Mouse (Mus musculus) limb, embryonic 13.5 days (tissue): ENCODE results near the gene Kyat1. TPM values are rescaled to one million over a fixed set of nuclear protein-coding genes. Genes with fewer than 3 reads are reported as not detected.

ENCODE experiments used
- ATAC-seq: fragments of 200-750 bp; cut with Nextera tagmentation; 2 replicates; pipeline ENCODE4 v1.8.0; 2017; ENCODE audit warnings: low read depth, moderate number of reproducible peaks, moderate TSS enrichment; ENCODE audit not compliant: low FRiP score
- H3K27ac ChIP-seq: fragments of 300-500 bp; sonication (generic); 2 replicates; pipeline ENCODE4 v1.5.1; 2015; ENCODE audit warnings: inconsistent platforms, mild to moderate bottlenecking, moderate library complexity
- H3K27me3 ChIP-seq: fragments of 300-500 bp; sonication (generic); 2 replicates; pipeline ENCODE4 v1.6.1; 2015; ENCODE audit warnings: mild to moderate bottlenecking, inconsistent platforms
- H3K36me3 ChIP-seq: fragments of 300-500 bp; sonication (generic); 2 replicates; pipeline ENCODE4 v1.6.1; 2015; ENCODE audit warnings: inconsistent platforms, mild to moderate bottlenecking, moderate library complexity
- H3K4me1 ChIP-seq: fragments of 300-500 bp; sonication (generic); 2 replicates; pipeline ENCODE4 v1.6.1; 2015; ENCODE audit warnings: inconsistent platforms
- H3K4me2 ChIP-seq: fragments of 300-500 bp; sonication (generic); replicated peaks from 2 replicates; pipeline ENCODE4 v1.6.1; 2015; ENCODE audit warnings: inconsistent platforms, mild to moderate bottlenecking, moderate library complexity
- H3K4me3 ChIP-seq: fragments of 300-500 bp; sonication (generic); 2 replicates; pipeline ENCODE4 v1.5.1; 2015; ENCODE audit warnings: moderate library complexity, mild to moderate bottlenecking, inconsistent platforms
- H3K9ac ChIP-seq: fragments of 300-500 bp; sonication (generic); 2 replicates; pipeline ENCODE4 v1.6.1; 2015; ENCODE audit warnings: mild to moderate bottlenecking, inconsistent platforms
- H3K9me3 ChIP-seq: fragments of 300-500 bp; sonication (generic); 2 replicates; pipeline ENCODE4 v1.6.1; 2016; ENCODE audit warnings: inconsistent platforms
- WGBS: fragments of 180-500 bp; shearing (Covaris S2); methylation state at CpG from one replicate; pipeline ENCODE4 v1.1.7; 2015; 5-methylcytosine and 5-hydroxymethylcytosine counted together
- polyA plus RNA-seq: library from polyadenylated mRNA; unstranded; fragments of >200 nt; fragmentation: Nextera tagmentation; extraction: Ambion mirVana; gene quantifications from 2 replicates; pipeline ENCODE4 v1.2.1, GENCODE M21; 2015

Kyat1 gene
- polyA plus RNA-seq, 1 experiment from 2014 or later, result 7.8 TPM

- ATAC-seq, result no peak
- H3K27me3 ChIP-seq, result no peaks in the 10 kb centered on the region
- no peak within 1 kb of the TSS for H3K27ac ChIP-seq
- peak within 1 kb of the TSS; percentile 92 for H3K9ac ChIP-seq
- H3K4me3 ChIP-seq, result 0 out of 2 replicates have a peak within 1 kb of the TSS, but pooled peaks have one; percentile 89
- peak within 1 kb of the TSS; percentile 86 for H3K4me2 ChIP-seq
- H3K4me1 ChIP-seq, result peaks cover 47% of the 10 kb centered on the region
- H3K9me3 ChIP-seq, result no peaks in the 10 kb centered on the region
- peaks cover 54% of the 10 kb centered on the region for H3K36me3 ChIP-seq
- 90% methylated on average over 2 of the region's 2 CpGs for WGBS
These were observed 34.6 kb upstream of the Kyat1 start, which contains the start of gene Gm28035 for GRCm38 (mm10) chr2:30240267-30240666. TSS of gene Gm28035 (plus strand) at chr2:30240567.

DNA sequence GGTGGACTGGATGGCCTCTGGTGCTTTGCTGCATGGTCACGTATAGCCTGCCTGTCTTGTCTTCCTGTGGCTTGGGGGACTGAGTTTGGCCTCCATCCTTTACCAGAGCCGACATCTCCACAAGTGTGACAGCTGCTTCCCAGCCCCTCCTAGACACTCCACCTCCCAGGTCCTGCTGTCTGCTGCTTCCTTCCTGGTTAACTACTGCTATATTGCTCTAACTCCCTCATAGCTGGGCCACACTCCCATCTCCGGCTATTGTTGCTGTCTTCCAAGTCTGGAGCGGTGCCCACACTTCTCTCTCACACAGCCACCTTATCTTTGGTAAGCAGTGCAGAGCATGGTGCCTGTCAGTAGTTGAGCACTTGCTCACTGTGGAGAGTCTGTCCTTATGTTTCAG is 34.1 kb upstream of the Kyat1 start:
- H3K36me3 ChIP-seq, result peaks cover 50% of the 10 kb centered on the region
- H3K4me2 ChIP-seq, result peak overlapping the region; percentile 86
- WGBS, result 82% methylated on average over 4 of the region's 4 CpGs
- H3K4me3 ChIP-seq, result 0 out of 2 replicates have a peak overlapping the region, but pooled peaks have one; percentile 89
- H3K9me3 ChIP-seq, result no peaks in the 10 kb centered on the region
- no peaks in the 10 kb centered on the region for H3K27me3 ChIP-seq
- no peak overlapping the region for H3K27ac ChIP-seq
- peaks cover 46% of the 10 kb centered on the region for H3K4me1 ChIP-seq
- peak overlapping the region; percentile 92 for H3K9ac ChIP-seq
- no peak for ATAC-seq

DNA sequence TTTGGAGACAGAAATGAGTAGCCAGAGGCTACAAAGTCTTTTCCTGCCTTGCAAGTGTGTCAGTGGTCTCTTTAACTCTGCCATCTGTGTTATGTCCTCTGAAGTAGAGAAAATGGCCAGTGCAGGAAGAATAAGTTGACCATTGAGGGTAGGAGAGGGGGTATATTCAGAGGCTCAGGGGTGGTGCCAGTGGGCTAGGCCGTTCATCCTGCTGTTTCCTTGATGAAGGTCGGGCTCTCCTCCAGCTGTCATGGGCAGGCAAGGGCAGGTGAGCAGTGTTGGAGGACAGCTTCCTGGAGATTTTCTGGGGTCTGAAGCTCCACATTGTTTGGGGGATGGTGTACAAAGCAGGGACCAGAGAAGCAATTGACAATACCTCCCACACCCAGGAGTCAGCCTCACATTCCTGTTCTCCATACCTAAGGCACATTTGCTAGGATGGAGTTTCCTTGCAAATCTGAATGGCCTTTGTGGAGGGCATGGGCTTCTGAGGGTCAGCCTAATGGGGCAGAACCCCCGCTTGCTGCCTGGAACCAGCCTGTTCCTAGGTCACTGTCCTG is 33.3 kb upstream of the Kyat1 start:
- H3K27ac ChIP-seq, result no peak overlapping the region
- H3K4me3 ChIP-seq, result peak overlapping the region; percentile 89
- H3K27me3 ChIP-seq, result no peaks in the 10 kb centered on the region
- no peak for ATAC-seq
- H3K36me3 ChIP-seq, result peaks cover 43% of the 10 kb centered on the region
- H3K4me1 ChIP-seq, result peaks cover 38% of the 10 kb centered on the region
- WGBS, result 74% methylated on average over 3 of the region's 3 CpGs
- peak overlapping the region; percentile 92 for H3K9ac ChIP-seq
- H3K4me2 ChIP-seq, result peak overlapping the region; percentile 86
- no peaks in the 10 kb centered on the region for H3K9me3 ChIP-seq

GRCm38 (mm10) chr2:30237881-30238280 is 32.2 kb upstream of the Kyat1 start:
- H3K27ac ChIP-seq, result peak overlapping the region; percentile 89
- H3K36me3 ChIP-seq, result peaks cover 32% of the 10 kb centered on the region
- peak overlapping the region; percentile 86 for H3K4me2 ChIP-seq
- H3K27me3 ChIP-seq, result no peaks in the 10 kb centered on the region
- peak; percentile 89 for ATAC-seq
- H3K4me1 ChIP-seq, result peaks cover 35% of the 10 kb centered on the region
- WGBS, result under 1% methylated on average over 35 of the region's 42 CpGs
- peak overlapping the region; percentile 89 for H3K4me3 ChIP-seq
- H3K9ac ChIP-seq, result peak overlapping the region; percentile 92
- H3K9me3 ChIP-seq, result no peaks in the 10 kb centered on the region

DNA sequence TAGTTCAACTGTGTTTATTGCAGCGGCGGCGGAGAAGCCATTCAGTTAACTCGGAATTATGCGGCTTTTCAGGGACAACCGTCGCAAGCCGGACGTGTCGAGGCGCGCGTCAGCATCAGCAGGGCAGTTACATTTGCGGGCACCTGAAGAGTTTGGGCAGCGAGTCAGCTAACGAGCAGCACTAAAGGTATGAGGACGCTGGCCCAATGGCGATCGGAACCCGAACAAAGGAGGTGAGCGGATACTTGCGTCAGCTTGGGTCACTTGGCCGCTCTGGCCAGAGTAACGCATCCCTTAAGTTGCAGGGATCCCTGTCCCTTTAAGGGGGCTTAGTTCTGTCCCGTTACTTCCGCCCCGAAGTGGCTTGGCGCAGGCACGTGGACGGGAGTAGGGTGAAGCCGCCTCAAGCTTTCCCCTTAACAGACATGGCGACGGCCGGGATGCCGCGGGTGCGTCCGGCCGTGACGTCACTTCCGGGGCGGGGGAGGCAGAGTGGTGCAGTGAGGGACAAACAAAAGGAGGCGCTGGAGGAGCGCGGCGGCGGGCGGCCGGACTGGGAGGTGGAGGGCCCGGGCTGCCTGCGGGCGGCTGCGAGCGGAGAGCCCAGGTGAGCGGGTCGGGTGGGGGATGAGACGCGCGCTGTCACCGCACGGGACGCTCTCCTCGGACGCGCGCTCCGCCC is 31.7 kb upstream of the Kyat1 start, which contains the start of gene Lrrc8a:
Gene Lrrc8a, plus strand, starts transcription at position 517 of the 682 bp plus-strand sequence.
- no peaks in the 10 kb centered on the region for H3K27me3 ChIP-seq
- peak within 1 kb of the TSS; percentile 89 for H3K4me3 ChIP-seq
- peak within 1 kb of the TSS; percentile 92 for H3K9ac ChIP-seq
- peak within 1 kb of the TSS; percentile 89 for H3K27ac ChIP-seq
- H3K4me2 ChIP-seq, result peak within 1 kb of the TSS; percentile 86
- no peaks in the 10 kb centered on the region; the same call in 1 of the 2 replicates for H3K9me3 ChIP-seq
- ATAC-seq, result peak; percentile 97
- WGBS, result under 1% methylated on average over 67 of the region's 67 CpGs
- H3K4me1 ChIP-seq, result peaks cover 30% of the 10 kb centered on the region
- H3K36me3 ChIP-seq, result peaks cover 26% of the 10 kb centered on the region

GRCm38 (mm10) chr2:30236426-30237198 is 31.0 kb upstream of the Kyat1 start:
- H3K4me3 ChIP-seq, result peak overlapping the region; percentile 89
- H3K9me3 ChIP-seq, result no peaks in the 10 kb centered on the region; the same call in 1 of the 2 replicates
- no peak for ATAC-seq
- 5% methylated on average over 18 of the region's 18 CpGs for WGBS
- H3K27me3 ChIP-seq, result no peaks in the 10 kb centered on the region
- peak overlapping the region; percentile 86 for H3K4me2 ChIP-seq
- peak overlapping the region; percentile 77 for H3K9ac ChIP-seq
- H3K36me3 ChIP-seq, result peaks cover 20% of the 10 kb centered on the region
- H3K27ac ChIP-seq, result peak overlapping the region; percentile 89
- H3K4me1 ChIP-seq, result peaks cover 27% of the 10 kb centered on the region

DNA sequence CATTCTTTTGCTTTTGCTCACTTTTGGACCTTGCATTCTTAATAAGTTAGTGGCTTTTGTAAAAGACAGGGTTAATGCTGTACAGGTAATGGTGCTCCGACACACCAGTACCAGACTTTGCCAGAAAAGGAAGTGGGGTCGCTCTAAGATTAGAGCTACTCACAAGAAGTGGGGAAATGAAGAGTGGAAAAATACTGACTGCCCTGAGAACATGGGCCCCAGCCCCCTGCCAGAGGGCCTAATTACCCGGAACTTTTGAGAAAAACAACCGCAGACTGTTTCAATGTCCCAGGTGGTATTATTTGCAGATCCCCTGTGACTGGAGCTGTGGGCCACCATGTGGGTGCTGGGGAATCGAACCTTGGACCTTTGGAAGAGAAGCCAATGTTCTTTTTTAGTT is 29.9 kb upstream of the Kyat1 start:
- Histone ChIP-seq H3K27me3 (no peaks in the 10 kb centered on the region), H3K36me3 (peaks cover 10% of the 10 kb centered on the region), H3K4me3 (no peak overlapping the region), H3K9me3 (no peaks in the 10 kb centered on the region; the same call in 1 of the 2 replicates), H3K4me1 (peaks cover 27% of the 10 kb centered on the region), H3K9ac (no peak overlapping the region), H3K4me2 (no peak overlapping the region), H3K27ac (no peak overlapping the region)
- ATAC-seq, result no peak
- WGBS, result 74% methylated on average over 5 of the region's 5 CpGs

- H3K27ac ChIP-seq, result no peak overlapping the region
- no peak overlapping the region for H3K4me3 ChIP-seq
- 94% methylated on average over 5 of the region's 5 CpGs for WGBS
- H3K27me3 ChIP-seq, result no peaks in the 10 kb centered on the region
- no peaks in the 10 kb centered on the region for H3K9me3 ChIP-seq
- no peaks in the 10 kb centered on the region for H3K4me1 ChIP-seq
- no peak for ATAC-seq
- no peaks in the 10 kb centered on the region for H3K36me3 ChIP-seq
- no peak overlapping the region for H3K9ac ChIP-seq
- no peak overlapping the region for H3K4me2 ChIP-seq
These were observed 10.6 kb upstream of the Kyat1 start for GRCm38 (mm10) chr2:30216293-30216692.

GRCm38 (mm10) chr2:30215493-30215892 is 9.8 kb upstream of the Kyat1 start:
- Histone ChIP-seq H3K9ac (no peak overlapping the region), H3K4me2 (no peak overlapping the region), H3K27ac (no peak overlapping the region), H3K4me1 (no peaks in the 10 kb centered on the region), H3K4me3 (no peak overlapping the region), H3K36me3 (no peaks in the 10 kb centered on the region), H3K9me3 (no peaks in the 10 kb centered on the region), H3K27me3 (no peaks in the 10 kb centered on the region)
- WGBS, result 84% methylated on average over 6 of the region's 6 CpGs
- no peak for ATAC-seq

GRCm38 (mm10) chr2:30214745-30215144 is 9.1 kb upstream of the Kyat1 start:
- Histone ChIP-seq H3K9ac (no peak overlapping the region), H3K4me2 (no peak overlapping the region), H3K27ac (no peak overlapping the region), H3K27me3 (no peaks in the 10 kb centered on the region), H3K9me3 (no peaks in the 10 kb centered on the region), H3K36me3 (no peaks in the 10 kb centered on the region), H3K4me3 (no peak overlapping the region), H3K4me1 (no peaks in the 10 kb centered on the region)
- ATAC-seq, result no peak
- WGBS, result 91% methylated on average over 3 of the region's 3 CpGs

- Histone ChIP-seq H3K4me3 (no peak overlapping the region), H3K9ac (no peak overlapping the region), H3K4me2 (no peak overlapping the region), H3K27ac (no peak overlapping the region), H3K4me1 (no peaks in the 10 kb centered on the region), H3K36me3 (no peaks in the 10 kb centered on the region), H3K27me3 (no peaks in the 10 kb centered on the region), H3K9me3 (no peaks in the 10 kb centered on the region)
- 23% methylated on average over 1 of the region's 1 CpGs for WGBS
- ATAC-seq, result no peak
These were observed 7.3 kb upstream of the Kyat1 start for GRCm38 (mm10) chr2:30212951-30213350.

- 72% methylated on average over 4 of the region's 4 CpGs for WGBS
These were observed 6.5 kb upstream of the Kyat1 start for GRCm38 (mm10) chr2:30212169-30212545.

More at GRCm38 (mm10) chr2:30212169-30212545, 6.5 kb upstream of the Kyat1 start:
- H3K36me3 ChIP-seq, result no peaks in the 10 kb centered on the region
- no peaks in the 10 kb centered on the region for H3K4me1 ChIP-seq
- H3K4me3 ChIP-seq, result no peak overlapping the region
- H3K4me2 ChIP-seq, result no peak overlapping the region
- ATAC-seq, result no peak
- H3K27me3 ChIP-seq, result no peaks in the 10 kb centered on the region
- H3K27ac ChIP-seq, result no peak overlapping the region
- no peaks in the 10 kb centered on the region for H3K9me3 ChIP-seq
- H3K9ac ChIP-seq, result no peak overlapping the region
